Mouse (Mus musculus) heart, adult 18-20 months (tissue): ENCODE measurements around the gene Vmn2r-ps159. TPM values are rescaled to one million over a fixed set of nuclear protein-coding genes. Genes with fewer than 3 reads are reported as not detected.
"Not testable (repeated sequence)": the region's sequence is repeated elsewhere in the genome, so short reads cannot be mapped to it uniquely, and the experiment has no call there.

Source experiments
- DNase-seq, 2 experiments: peaks; one replicate each; pipeline ENCODE4 v3.0.0; 2021 to 2022; ENCODE audit warnings: mixed read lengths in 1 of 2
- long read RNA-seq, 2 experiments: library from polyadenylated mRNA; stranded (forward); transcript quantifications; one replicate each; pipeline ENCODE4 v2.0.0; 2021
- total RNA-seq, 2 experiments: library from RNA; stranded (reverse); gene quantifications; 2 replicates each; pipeline ENCODE4 v1.2.3; 2021

The Vmn2r-ps159 gene
- total RNA-seq, result not detected
- long read RNA-seq, experiment 1, result 0 reads
- long read RNA-seq, experiment 2, result 0 reads

- not testable (repeated sequence) for DNase-seq
Observed at GRCm38 (mm10) chr4:156330803-156331202, at the start of gene Vmn2r-ps159. Gene Vmn2r-ps159 (plus strand): TSS chr4:156331103.

- not testable (repeated sequence) for DNase-seq
Observed at GRCm38 (mm10) chr4:156341601-156342504, 10.9 kb downstream of the Vmn2r-ps159 start.

DNA sequence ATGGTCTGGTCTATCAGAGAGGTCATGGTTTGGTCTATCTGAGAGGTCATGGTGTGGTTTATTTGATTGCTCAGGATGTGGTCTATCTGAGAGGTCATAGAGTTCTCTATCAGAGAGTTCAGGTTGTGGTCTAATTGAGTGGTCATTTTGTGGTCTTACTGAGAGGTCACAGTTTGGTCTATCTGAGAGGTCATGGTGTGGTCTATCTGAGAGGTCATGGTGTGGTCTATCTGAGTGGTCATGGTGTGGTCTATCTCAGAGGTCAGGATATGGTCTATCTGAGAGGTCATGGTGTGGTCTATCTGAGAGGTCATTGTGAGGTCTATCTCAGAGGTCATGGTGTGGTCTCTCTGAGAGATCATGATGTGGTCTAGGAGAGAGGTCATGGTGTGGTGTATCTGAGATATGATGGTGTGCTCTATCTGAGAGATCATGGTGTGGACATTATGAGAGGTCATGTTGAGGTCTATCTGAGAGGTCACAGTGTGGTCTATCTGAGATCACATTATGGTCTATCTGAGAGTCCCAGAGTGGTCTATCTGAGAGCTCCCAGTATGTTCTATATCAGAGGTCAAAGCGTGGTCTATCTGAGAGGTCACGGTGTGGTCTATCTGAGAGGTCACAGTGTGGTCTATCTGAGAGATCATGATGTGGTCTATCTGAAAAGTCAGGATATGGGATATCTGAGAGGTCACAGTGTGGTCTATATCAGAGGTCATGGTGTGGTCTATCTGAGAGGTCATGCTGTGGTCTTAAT lies 11.8 kb downstream of the Vmn2r-ps159 start:
- no peak for DNase-seq

DNA sequence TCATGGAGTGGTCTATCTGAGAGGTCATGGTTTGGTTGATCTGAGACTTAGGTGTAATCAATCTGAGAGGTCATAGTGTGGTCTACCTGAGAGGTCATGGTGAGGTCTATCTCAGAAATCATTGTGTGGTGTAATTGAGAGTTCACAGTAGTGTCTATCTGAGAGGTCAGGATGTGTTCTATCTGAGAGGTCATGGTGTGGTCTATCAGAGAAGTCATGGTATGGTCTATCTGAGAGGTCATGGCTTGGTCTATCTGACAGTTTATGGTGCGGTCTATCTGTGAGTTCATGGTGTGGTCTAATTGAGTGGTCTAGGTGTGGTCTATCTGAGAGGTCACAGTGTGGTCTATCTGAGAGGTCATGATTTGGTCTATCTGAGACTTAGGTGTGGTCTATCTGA lies 12.4 kb downstream of the Vmn2r-ps159 start:
- no peak for DNase-seq

DNA sequence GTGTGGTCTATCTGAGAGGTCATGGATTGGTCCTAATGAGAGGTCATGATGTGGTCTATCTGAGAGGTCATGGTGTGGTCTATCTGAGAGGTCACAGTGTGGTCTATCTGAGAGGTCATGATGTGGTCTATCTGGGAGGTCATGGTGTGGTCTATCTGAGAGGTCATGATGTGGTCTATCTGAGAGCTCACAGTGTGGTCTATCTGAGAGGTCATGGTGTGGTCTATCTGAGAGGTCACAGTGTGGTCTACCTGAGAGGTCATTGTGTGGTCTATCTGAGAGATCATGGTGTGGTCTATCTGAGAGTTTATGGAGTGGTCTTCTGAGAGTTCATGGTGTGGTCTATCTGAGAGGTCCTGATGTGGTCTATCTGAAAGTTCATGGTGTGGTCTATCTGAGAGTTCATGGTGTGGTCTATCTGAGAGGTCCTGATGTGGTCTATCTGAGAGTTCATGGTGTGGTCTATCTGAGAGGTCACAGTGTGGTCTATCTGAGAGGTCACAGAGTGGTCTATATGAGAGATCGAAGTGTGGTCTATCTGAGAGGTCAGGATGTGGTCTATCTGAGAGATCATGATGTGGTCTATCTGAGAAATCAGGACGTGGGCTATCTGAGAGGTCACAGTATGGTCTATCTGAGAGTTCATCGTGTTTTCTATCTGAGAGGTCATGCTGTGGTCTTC lies 26.0 kb downstream of the Vmn2r-ps159 start:
- DNase-seq, result not testable (repeated sequence)

Other genes starting within 250 kb of the Vmn2r-ps159 start
- gene 9430015G10Rik, start 221.1 kb upstream of the Vmn2r-ps159 start, total RNA-seq, result 1 to 10 TPM; 2.0 to 3.0 TPM
- gene Rnf223, start 200.6 kb upstream of the Vmn2r-ps159 start, total RNA-seq, result under 1 TPM; 0.07 to 0.15 TPM
- 10 to 100 TPM; 22.6 to 24.7 TPM for gene Agrn, start 133.6 kb upstream of the Vmn2r-ps159 start, total RNA-seq
- 1 to 10 TPM; 2.3 to 3.1 TPM for gene Isg15, start 130.3 kb upstream of the Vmn2r-ps159 start, total RNA-seq
- gene AW011738, start 127.8 kb upstream of the Vmn2r-ps159 start, total RNA-seq, result 10 to 100 TPM in 1 of 2 experiments, 1 to 10 TPM in 1; 9.5 to 11.6 TPM
- 100 to 1,000 TPM; 265 to 319 TPM for gene Perm1, start 115.2 kb upstream of the Vmn2r-ps159 start, total RNA-seq
- 10 to 100 TPM; 10.1 to 11.0 TPM for gene Plekhn1, start 96.2 kb upstream of the Vmn2r-ps159 start, total RNA-seq
- gene Noc2l, start 95.1 kb upstream of the Vmn2r-ps159 start, total RNA-seq, result 10 to 100 TPM; 22.9 to 27.0 TPM
- not detected for gene Samd11, start 75.4 kb upstream of the Vmn2r-ps159 start, total RNA-seq